Mouse (Mus musculus): ENCODE data around the gene Bud31.
"Not testable (repeated sequence)": the region's sequence is repeated elsewhere in the genome, so short reads cannot be mapped to it uniquely, and the experiment has no call there.

Gene Bud31

GRCm38 (mm10) chr5:145129124-145129523 lies 11.0 kb upstream of the Bud31 start:
- DNase-seq (ENCODE audit: low spot score) = peak; percentile 61

- not testable (repeated sequence) for DNase-seq (ENCODE audit: low spot score)
Observed at GRCm38 (mm10) chr5:145129773-145130172, 10.4 kb upstream of the Bud31 start.

GRCm38 (mm10) chr5:145130191-145130590 lies 10.0 kb upstream of the Bud31 start:
- peak; percentile 49 for DNase-seq (ENCODE audit: low spot score)

GRCm38 (mm10) chr5:145130995-145131394 lies 9.2 kb upstream of the Bud31 start:
- DNase-seq (ENCODE audit: low spot score) = no peak

- not testable (repeated sequence) for DNase-seq (ENCODE audit: low spot score)
Observed at GRCm38 (mm10) chr5:145133275-145133674, 6.9 kb upstream of the Bud31 start.

- peak; percentile 69 for DNase-seq (ENCODE audit: low spot score)
Observed at GRCm38 (mm10) chr5:145138836-145139235, 1.3 kb upstream of the Bud31 start.

GRCm38 (mm10) chr5:145140611-145141010 lies 449 bp downstream of the Bud31 start:
- DNase-seq (ENCODE audit: low spot score) = no peak

GRCm38 (mm10) chr5:145147748-145148147 lies 7.6 kb downstream of the Bud31 start:
- DNase-seq (ENCODE audit: low spot score) = no peak

- DNase-seq (ENCODE audit: low spot score) = no peak
Observed at GRCm38 (mm10) chr5:145149294-145149693, 9.1 kb downstream of the Bud31 start.

GRCm38 (mm10) chr5:145152690-145153089 lies 12.5 kb downstream of the Bud31 start:
- no peak for DNase-seq (ENCODE audit: low spot score)

GRCm38 (mm10) chr5:145161361-145161760 lies 21.2 kb downstream of the Bud31 start:
- DNase-seq (ENCODE audit: low spot score) = no peak

GRCm38 (mm10) chr5:145164710-145165109 lies 24.5 kb downstream of the Bud31 start:
- DNase-seq (ENCODE audit: low spot score) = no peak

GRCm38 (mm10) chr5:145165184-145165583 lies 25.0 kb downstream of the Bud31 start:
- no peak for DNase-seq (ENCODE audit: low spot score)

GRCm38 (mm10) chr5:145166536-145167305 lies 26.6 kb downstream of the Bud31 start, which contains the start of the genes Ptcd1 and Cpsf4:
TSS of gene Ptcd1 (minus strand) at chr5:145167108.
TSS of gene Cpsf4 (plus strand) at chr5:145167213.
- peak; percentile 98 for DNase-seq (ENCODE audit: low spot score)

- DNase-seq (ENCODE audit: low spot score) = peak; percentile 44
Observed at GRCm38 (mm10) chr5:145167306-145167661, 27.1 kb downstream of the Bud31 start.

- no peak for DNase-seq (ENCODE audit: low spot score)
Observed at GRCm38 (mm10) chr5:145178461-145178980, 38.4 kb downstream of the Bud31 start.

- no peak for DNase-seq (ENCODE audit: low spot score)
Observed at GRCm38 (mm10) chr5:145185244-145185643, 45.1 kb downstream of the Bud31 start.

- DNase-seq (ENCODE audit: low spot score) = no peak
Observed at GRCm38 (mm10) chr5:145189416-145189815, 49.3 kb downstream of the Bud31 start.

GRCm38 (mm10) chr5:145190373-145190772 lies 50.2 kb downstream of the Bud31 start:
- peak; percentile 33 for DNase-seq (ENCODE audit: low spot score)

GRCm38 (mm10) chr5:145190875-145191798 lies 51.0 kb downstream of the Bud31 start:
- peak; percentile 89 for DNase-seq (ENCODE audit: low spot score)

- DNase-seq (ENCODE audit: low spot score) = no peak
Observed at GRCm38 (mm10) chr5:145191962-145192361, 51.8 kb downstream of the Bud31 start, which contains the start of gene Atp5j2. TSS of gene Atp5j2 (minus strand) at chr5:145192062.
